Mouse (Mus musculus): ENCODE data around the gene Coro2b. TPM values are rescaled to one million over a fixed set of nuclear protein-coding genes. Genes with fewer than 3 reads are reported as not detected.

Coro2b gene
- polyA plus RNA-seq, 1 experiment from 2014 or later: 30.7 TPM

DNA sequence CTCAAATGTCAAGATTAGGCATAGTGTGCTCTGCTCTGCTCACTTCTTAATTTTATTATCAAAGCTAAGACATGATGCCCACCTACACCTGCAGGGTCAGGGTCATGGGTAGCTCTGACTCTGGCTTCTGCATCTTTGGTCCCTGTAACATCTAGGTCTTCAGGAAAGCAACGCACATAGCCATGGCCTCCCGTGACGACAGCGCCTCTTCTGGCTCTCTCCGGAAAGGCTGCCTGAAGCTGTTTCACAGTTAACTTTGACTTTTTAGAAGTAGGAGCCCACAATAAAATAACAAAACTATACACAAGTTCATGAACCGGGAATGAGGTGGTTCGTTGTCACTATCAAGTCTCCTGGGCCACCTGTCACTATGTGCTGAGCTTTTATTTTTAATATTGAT is 99.4 kb downstream of the Coro2b start:
- Histone ChIP-seq H3K27me3 (ENCODE audit: insufficient read depth, poor library complexity, severe bottlenecking) (no peaks in the 10 kb centered on the region), H3K27ac (no peak overlapping the region), H3K9me3 (no peaks in the 10 kb centered on the region), H3K36me3 (0 out of 2 replicates have a peak, but pooled peaks cover 3% of the 10 kb centered on the region), H3K4me3 (no peak overlapping the region), H3K4me1 (replicated peaks) (peaks cover 37% of the 10 kb centered on the region)
- DNase-seq (ENCODE audit: low spot score): no peak
- WGBS: 92% methylated on average over 7 of the region's 7 CpGs

DNA sequence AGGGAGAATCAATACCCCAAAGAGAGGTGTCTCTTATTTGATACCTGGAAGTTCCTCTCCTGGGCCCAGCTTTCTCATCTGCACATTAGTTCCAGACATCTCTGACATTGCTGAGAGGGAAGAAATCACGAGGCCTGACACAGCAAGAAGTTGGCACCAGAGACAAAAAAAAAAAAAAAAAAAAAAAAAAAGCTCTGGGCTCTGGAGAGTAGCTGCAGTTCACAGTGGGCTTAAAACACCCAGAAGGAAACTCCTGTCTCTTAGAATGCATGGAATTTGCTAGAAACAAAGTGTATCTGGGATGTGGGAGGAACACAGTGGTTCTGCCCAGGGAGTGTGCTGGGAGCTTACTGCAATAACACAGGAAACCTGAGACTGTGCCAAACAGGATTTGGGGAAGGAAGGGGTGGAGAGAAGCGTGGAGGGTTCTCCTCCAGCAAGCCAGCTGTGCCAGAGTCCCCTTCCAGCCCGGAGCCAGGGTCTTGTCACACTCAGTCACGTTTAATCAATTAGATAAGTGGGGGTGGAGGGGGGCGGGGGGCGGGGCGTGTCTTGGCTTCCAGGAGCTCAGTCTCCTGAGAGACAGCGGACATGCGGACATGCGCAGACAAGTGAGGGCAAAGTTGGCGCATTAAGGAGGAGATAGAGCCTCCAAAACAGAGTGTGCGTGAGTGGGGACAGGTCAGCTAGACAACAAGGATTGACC is 101.1 kb downstream of the Coro2b start:
- Histone ChIP-seq H3K4me3 (peak overlapping the region; percentile 26), H3K27me3 (ENCODE audit: insufficient read depth, poor library complexity, severe bottlenecking) (no peaks in the 10 kb centered on the region), H3K36me3 (peaks cover 12% of the 10 kb centered on the region), H3K27ac (peak overlapping the region; percentile 54), H3K4me1 (replicated peaks) (peaks cover 45% of the 10 kb centered on the region), H3K9me3 (no peaks in the 10 kb centered on the region)
- peak; percentile 81 for DNase-seq (ENCODE audit: low spot score)
- 10% methylated on average over 12 of the region's 12 CpGs for WGBS

DNA sequence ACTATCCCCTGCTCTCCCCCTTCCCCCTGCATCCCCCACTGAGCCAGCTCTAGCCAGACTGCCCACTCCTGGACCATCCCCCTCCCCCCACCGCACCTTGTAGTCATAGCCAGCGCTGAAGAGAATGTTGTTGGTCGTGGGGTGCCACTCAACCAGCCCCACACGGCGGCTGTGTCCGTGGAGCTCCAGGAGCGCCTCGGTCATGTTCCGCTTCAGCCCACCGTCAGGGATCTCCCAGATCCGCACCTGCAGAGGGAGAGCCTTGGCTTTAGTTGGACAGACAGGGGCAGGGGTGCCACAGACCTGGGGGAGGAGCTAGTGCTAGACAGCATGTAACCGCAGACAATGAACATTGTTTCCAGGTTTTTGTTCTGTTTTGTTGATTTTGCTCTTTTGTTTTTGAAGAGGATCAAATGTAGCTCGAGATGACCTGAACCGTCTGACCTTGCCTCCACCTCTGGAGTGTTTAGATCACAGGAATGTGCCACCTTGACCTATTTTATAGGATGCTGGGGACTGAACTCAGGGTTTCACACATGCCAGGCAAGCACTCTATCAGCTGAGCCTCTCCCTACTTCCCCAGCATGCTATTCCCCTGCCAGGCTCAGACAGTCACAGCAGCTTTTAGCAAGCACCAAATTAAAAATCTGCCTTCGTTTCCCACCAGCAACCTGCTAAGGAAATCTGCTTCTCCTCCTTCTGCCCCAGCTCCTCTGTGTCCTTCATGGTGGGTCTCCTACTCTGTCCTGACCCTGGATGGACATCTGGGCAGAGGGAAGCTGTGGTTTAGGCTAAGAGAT is 104.4 kb downstream of the Coro2b start:
- peaks cover 34% of the 10 kb centered on the region for H3K4me1 ChIP-seq (replicated peaks)
- no peak overlapping the region for H3K4me3 ChIP-seq
- WGBS: 64% methylated on average over 15 of the region's 15 CpGs
- no peaks in the 10 kb centered on the region; the same call in 1 of the 2 replicates for H3K9me3 ChIP-seq
- no peak for DNase-seq (ENCODE audit: low spot score)
- peaks cover 45% of the 10 kb centered on the region for H3K36me3 ChIP-seq
- no peaks in the 10 kb centered on the region for H3K27me3 ChIP-seq (ENCODE audit: insufficient read depth, poor library complexity, severe bottlenecking)
- H3K27ac ChIP-seq: peak overlapping the region; percentile 37; the same call in 1 of the 2 replicates

DNA sequence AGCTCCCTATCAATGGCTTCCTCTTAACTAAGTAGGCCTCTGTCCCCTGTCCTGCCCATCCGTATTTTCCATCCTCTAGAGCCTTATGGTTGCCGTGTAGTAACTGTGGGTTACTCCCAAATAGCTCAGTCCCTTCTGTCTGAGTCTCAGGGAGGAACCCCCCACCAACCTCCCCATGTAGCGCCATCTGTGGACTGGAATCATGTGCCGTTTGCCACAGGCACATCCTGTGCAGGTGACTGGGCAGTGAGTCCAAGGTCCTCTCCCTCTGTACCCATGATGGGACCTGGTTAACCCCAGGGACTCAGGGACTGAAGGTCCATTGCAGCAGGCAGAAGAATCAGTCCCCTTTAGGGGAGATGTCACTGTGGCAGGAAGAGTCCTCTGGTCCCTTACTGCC is 106.1 kb downstream of the Coro2b start:
- H3K4me1 ChIP-seq (replicated peaks): peaks cover 28% of the 10 kb centered on the region
- no peak for DNase-seq (ENCODE audit: low spot score)
- WGBS: 91% methylated on average over 4 of the region's 4 CpGs
- H3K27ac ChIP-seq: no peak overlapping the region
- peaks cover 61% of the 10 kb centered on the region for H3K36me3 ChIP-seq
- no peak overlapping the region for H3K4me3 ChIP-seq
- no peaks in the 10 kb centered on the region for H3K27me3 ChIP-seq (ENCODE audit: insufficient read depth, poor library complexity, severe bottlenecking)
- no peaks in the 10 kb centered on the region; the same call in 1 of the 2 replicates for H3K9me3 ChIP-seq

DNA sequence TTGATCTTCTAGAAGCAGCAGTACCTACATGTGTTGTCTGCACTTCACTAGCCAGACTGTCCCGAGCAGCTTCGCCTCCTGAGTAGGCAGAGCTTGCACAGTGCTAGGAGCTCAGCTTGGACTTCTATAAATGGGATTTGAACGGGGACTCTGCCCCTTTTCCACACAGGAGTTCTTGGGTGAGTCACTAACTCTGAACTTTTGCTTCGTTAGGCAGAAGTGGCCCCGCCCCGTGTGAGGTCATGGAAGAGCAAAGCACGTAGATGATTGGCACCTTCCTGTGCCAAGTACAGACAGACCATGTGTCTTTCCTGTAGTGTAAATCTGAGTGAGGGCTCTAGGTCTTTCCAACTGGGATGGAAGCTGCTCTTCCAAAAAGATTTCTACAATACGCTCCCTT is 109.8 kb downstream of the Coro2b start:
- Histone ChIP-seq H3K9me3 (no peaks in the 10 kb centered on the region; the same call in 1 of the 2 replicates), H3K36me3 (peaks cover 88% of the 10 kb centered on the region), H3K4me3 (no peak overlapping the region), H3K4me1 (replicated peaks) (peaks cover 12% of the 10 kb centered on the region), H3K27me3 (ENCODE audit: insufficient read depth, poor library complexity, severe bottlenecking) (no peaks in the 10 kb centered on the region), H3K27ac (no peak overlapping the region)
- DNase-seq (ENCODE audit: low spot score): no peak
- 88% methylated on average over 8 of the region's 8 CpGs for WGBS

DNA sequence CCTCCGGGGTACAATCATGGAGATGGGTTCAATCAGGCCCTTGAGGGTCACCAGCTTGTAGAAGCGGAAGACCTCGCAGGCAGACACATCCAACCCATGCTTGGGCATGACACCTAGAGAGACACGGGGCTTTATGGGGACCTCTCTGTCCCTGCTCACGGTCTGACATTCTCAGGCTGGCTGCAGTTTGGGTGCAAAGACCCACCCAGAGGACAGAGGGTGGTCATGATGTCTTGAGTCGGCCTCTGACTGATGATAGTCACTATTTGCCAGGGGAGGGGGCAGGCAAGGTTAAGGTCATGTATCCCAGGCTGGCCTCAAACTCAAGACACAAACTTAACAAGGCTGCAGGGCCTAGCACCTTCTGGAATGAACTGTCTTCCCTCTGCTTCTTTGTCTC is 110.3 kb downstream of the Coro2b start:
- H3K9me3 ChIP-seq: no peaks in the 10 kb centered on the region; the same call in 1 of the 2 replicates
- H3K27ac ChIP-seq: no peak overlapping the region
- no peaks in the 10 kb centered on the region for H3K27me3 ChIP-seq (ENCODE audit: insufficient read depth, poor library complexity, severe bottlenecking)
- peaks cover 10% of the 10 kb centered on the region for H3K4me1 ChIP-seq (replicated peaks)
- peaks cover 86% of the 10 kb centered on the region for H3K36me3 ChIP-seq
- 95% methylated on average over 6 of the region's 6 CpGs for WGBS
- H3K4me3 ChIP-seq: no peak overlapping the region
- no peak for DNase-seq (ENCODE audit: low spot score)

DNA sequence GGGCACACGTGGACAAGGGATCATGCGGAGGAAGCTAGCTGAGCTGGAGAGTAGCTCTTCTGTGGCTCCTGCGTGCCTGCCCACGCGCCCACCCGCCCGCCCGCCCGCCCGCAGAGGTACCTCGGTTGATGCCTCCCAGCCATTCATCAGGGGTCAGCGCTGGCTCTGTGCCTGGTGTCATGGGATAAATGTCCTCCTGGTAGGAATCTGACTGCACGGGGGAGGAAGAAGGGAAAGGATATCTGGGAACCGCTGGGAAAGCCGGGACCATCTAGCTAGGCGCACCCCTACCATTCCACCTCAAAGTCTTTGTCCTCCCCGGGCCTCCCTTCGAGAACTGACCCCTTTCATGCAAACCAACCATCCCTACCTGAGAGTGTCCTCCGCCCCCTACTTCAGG is 110.8 kb downstream of the Coro2b start:
- Histone ChIP-seq H3K27me3 (ENCODE audit: insufficient read depth, poor library complexity, severe bottlenecking) (peaks cover 3% of the 10 kb centered on the region; the same call in 1 of the 2 replicates), H3K27ac (no peak overlapping the region; the same call in 1 of the 2 replicates), H3K36me3 (peaks cover 80% of the 10 kb centered on the region), H3K4me1 (replicated peaks) (peaks cover 15% of the 10 kb centered on the region), H3K9me3 (no peaks in the 10 kb centered on the region; the same call in 1 of the 2 replicates), H3K4me3 (no peak overlapping the region)
- no peak for DNase-seq (ENCODE audit: low spot score)
- 93% methylated on average over 19 of the region's 19 CpGs for WGBS

DNA sequence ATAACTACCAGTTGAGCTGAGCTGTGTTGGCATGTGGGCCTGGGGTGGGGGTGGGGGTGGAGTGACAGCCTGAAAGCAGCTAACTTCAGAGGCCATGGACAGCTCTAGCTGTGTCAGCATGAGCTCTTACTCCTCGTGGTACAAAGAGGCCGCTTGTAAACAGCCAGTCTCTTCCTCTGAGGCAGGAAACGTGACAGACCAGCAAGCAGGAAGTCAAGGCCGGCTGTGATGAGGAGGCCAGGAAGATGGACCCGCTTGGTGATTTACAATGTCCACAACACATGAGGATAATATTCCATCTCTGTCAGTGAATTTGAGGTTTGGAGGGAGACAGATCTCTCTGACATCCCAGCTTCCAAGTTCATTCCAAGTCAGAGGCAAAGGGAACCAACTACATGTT is 111.6 kb downstream of the Coro2b start:
- 58% methylated on average over 5 of the region's 5 CpGs for WGBS
- Histone ChIP-seq H3K9me3 (no peaks in the 10 kb centered on the region; the same call in 1 of the 2 replicates), H3K4me1 (replicated peaks) (peaks cover 22% of the 10 kb centered on the region), H3K27ac (no peak overlapping the region), H3K36me3 (peaks cover 73% of the 10 kb centered on the region), H3K27me3 (ENCODE audit: insufficient read depth, poor library complexity, severe bottlenecking) (peaks cover 3% of the 10 kb centered on the region; the same call in 1 of the 2 replicates), H3K4me3 (no peak overlapping the region)
- no peak for DNase-seq (ENCODE audit: low spot score)

DNA sequence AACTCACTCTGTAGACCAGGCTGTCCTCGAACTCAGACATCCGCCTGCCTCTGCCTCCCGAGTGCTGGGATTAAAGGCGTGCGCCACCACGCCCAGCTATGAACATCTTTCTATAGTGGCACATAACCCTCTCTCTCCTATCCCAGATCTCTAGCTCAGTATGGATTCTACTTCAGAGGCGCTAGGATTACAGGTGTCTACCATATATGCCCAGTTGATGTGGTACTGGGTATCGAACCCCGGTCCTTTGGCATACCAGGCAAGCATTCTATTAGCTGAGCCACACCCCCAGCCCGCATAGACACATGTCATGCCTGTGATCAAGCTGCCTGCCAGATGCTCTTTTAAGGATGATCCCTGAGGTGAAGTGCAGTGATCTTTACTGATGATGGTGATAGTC is 113.0 kb downstream of the Coro2b start:
- H3K27ac ChIP-seq: no peak overlapping the region
- WGBS: 96% methylated on average over 10 of the region's 10 CpGs
- peaks cover 64% of the 10 kb centered on the region for H3K36me3 ChIP-seq
- H3K9me3 ChIP-seq: no peaks in the 10 kb centered on the region
- H3K4me1 ChIP-seq (replicated peaks): peaks cover 29% of the 10 kb centered on the region
- no peak overlapping the region for H3K4me3 ChIP-seq
- H3K27me3 ChIP-seq (ENCODE audit: insufficient read depth, poor library complexity, severe bottlenecking): peaks cover 3% of the 10 kb centered on the region; the same call in 1 of the 2 replicates
- no peak for DNase-seq (ENCODE audit: low spot score)

DNA sequence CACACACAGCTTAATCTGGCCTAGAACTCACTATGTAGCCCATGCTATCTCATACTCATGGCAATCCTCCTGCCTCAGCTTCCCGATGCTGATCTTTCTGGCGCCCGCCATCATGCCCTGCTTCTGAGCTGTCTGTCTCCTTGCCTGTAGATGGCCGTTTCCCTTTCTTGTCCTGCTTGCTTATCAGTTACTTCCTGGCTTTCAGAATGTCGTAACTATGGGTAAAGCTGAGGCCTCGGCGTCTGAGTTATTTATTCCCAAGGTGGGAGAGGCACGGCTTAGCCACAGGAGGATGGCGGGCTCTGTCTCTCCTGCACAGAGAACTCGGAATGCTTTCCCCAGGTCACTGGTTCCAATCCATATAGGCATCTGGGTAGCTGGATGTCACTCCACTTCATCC is 113.9 kb downstream of the Coro2b start:
- no peak overlapping the region for H3K4me3 ChIP-seq
- H3K27me3 ChIP-seq (ENCODE audit: insufficient read depth, poor library complexity, severe bottlenecking): peaks cover 3% of the 10 kb centered on the region; the same call in 1 of the 2 replicates
- peaks cover 57% of the 10 kb centered on the region for H3K36me3 ChIP-seq
- no peak for DNase-seq (ENCODE audit: low spot score)
- H3K4me1 ChIP-seq (replicated peaks): peaks cover 29% of the 10 kb centered on the region
- no peak overlapping the region for H3K27ac ChIP-seq
- WGBS: 89% methylated on average over 10 of the region's 10 CpGs
- no peaks in the 10 kb centered on the region; the same call in 1 of the 2 replicates for H3K9me3 ChIP-seq

DNA sequence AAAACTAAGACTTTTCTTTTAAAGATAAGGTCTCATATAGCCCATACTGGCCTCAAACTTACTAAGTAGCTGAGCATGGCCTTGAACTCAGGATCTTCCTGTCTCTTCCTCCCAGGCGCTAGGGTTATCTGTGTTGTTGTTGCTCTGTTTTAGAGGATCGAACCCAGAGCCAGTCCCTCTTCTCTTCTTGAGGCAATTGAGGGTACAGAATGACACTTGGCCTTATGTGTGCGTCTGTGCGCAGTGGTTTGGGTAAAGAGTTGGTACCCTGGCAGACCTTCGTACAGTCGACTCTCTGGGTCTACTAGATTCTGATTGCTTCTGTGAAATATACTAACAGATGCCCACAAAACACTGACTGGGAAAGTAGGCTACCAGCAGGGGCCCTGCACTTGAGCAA is 114.9 kb downstream of the Coro2b start:
- Histone ChIP-seq H3K4me3 (no peak overlapping the region), H3K4me1 (replicated peaks) (peaks cover 29% of the 10 kb centered on the region), H3K36me3 (peaks cover 47% of the 10 kb centered on the region), H3K27ac (no peak overlapping the region), H3K27me3 (ENCODE audit: insufficient read depth, poor library complexity, severe bottlenecking) (peaks cover 3% of the 10 kb centered on the region; the same call in 1 of the 2 replicates), H3K9me3 (no peaks in the 10 kb centered on the region; the same call in 1 of the 2 replicates)
- DNase-seq (ENCODE audit: low spot score): no peak
- WGBS: 94% methylated on average over 6 of the region's 6 CpGs

DNA sequence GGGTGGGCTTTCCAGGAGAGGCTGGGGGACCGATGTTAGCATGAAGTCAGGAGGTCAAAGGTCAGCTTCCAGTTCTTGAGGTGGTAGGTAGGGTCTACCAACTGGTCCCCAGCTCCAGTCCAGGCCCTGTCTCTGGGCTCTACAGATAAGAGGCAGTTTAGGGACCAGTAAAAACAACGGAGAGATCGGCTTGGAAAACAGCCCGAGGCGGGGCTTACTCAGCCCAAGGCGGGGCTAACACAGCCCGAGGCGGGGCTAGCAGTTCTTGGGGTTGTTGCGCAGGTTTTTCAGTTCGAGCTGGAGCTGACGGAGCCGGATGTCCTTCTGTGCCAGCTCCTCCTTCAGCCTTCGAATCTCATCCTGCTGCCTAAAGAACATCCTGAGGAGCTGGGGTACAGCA is 115.8 kb downstream of the Coro2b start:
- peak overlapping the region; percentile 38 for H3K4me3 ChIP-seq

More for the DNA sequence above, 115.8 kb downstream of the Coro2b start:
- H3K36me3 ChIP-seq: peaks cover 39% of the 10 kb centered on the region
- peak overlapping the region; percentile 75 for H3K27ac ChIP-seq
- H3K4me1 ChIP-seq (replicated peaks): peaks cover 36% of the 10 kb centered on the region
- H3K27me3 ChIP-seq (ENCODE audit: insufficient read depth, poor library complexity, severe bottlenecking): peaks cover 3% of the 10 kb centered on the region; the same call in 1 of the 2 replicates
- H3K9me3 ChIP-seq: no peaks in the 10 kb centered on the region; the same call in 1 of the 2 replicates
- peak; percentile 65 for DNase-seq (ENCODE audit: low spot score)
- WGBS: 2% methylated on average over 13 of the region's 13 CpGs
